Comparison of ENCODE assay signal across 12 mouse cellular contexts in genomic region chr12:8455046-8455445, GRCm38 (mm10). TPM values are rescaled to one million over a fixed set of nuclear protein-coding genes. Genes with fewer than 3 reads are reported as not detected.
DNase-seq lines count a peak whose midpoint lies in the region; ATAC-seq and TF ChIP-seq lines count a peak whose summit lies in the region.
"Had no signal": no experiment of that assay in that cellular context is flagged by ENCODE, and none has a peak within 500 bp of the region (broad histone marks: within the 10 kb centered on the region; RNA-seq: fewer than 3 reads in every experiment).

No protein-coding gene starts in this region.

- H3K27me3 ChIP-seq in lung, embryonic 15.5 days = no peaks in the 10 kb centered on the region
- no peaks in the 10 kb centered on the region for H3K27me3 ChIP-seq in lung, postnatal 0 days (replicated peaks; ENCODE audit: insufficient read depth, low read length)
- H3K27me3 ChIP-seq in forebrain, embryonic 13.5 days = no peaks in the 10 kb centered on the region
- H3K27me3 ChIP-seq: embryonic facial prominence, embryonic 12.5 days; hindbrain, embryonic 15.5 days had no signal

- TF ChIP-seq CTCF in lung, adult 2 months (IDR thresholded peaks at IDR 0.05; ENCODE audit: insufficient read depth, low read length) = no peak
- TF ChIP-seq CTCF in lung, postnatal 0 days (IDR thresholded peaks at IDR 0.05) = no peak

- H3K9ac ChIP-seq in lung, embryonic 15.5 days = no peak overlapping the region
- no peak overlapping the region for H3K9ac ChIP-seq in lung, postnatal 0 days (replicated peaks; ENCODE audit: low read depth)
- no peak overlapping the region for H3K9ac ChIP-seq in forebrain, embryonic 13.5 days
- H3K9ac ChIP-seq: embryonic facial prominence, embryonic 12.5 days; heart, embryonic 13.5 days; hindbrain, embryonic 15.5 days had no signal

- TF ChIP-seq POLR2A in lung, adult 2 months (IDR thresholded peaks at IDR 0.05; ENCODE audit: borderline replicate concordance, extremely low read depth, low read depth, low read length) = no peak

- no peak for DNase-seq in lung, adult 2 months
- peak; percentile 82 for DNase-seq in lung, postnatal 0 days (ENCODE audit: low spot score)
- DNase-seq in lung, postnatal 36 days = peak; percentile 86
- DNase-seq in thymus, postnatal 14 days = no peak
- DNase-seq: cerebellum, adult 11 months; cerebellum, adult 8-10 months had no signal

- TF ChIP-seq EP300 in lung, postnatal 0 days (IDR thresholded peaks at IDR 0.05) = 0 out of 2 replicates have a peak, but pooled peaks have one; percentile 23

- peaks cover 51% of the 10 kb centered on the region for H3K4me1 ChIP-seq in lung, embryonic 15.5 days
- H3K4me1 ChIP-seq in lung, adult 2 months (ENCODE audit: control insufficient read depth, insufficient read depth, low read length) = peaks cover 5% of the 10 kb centered on the region; the same call in 1 of the 2 replicates
- H3K4me1 ChIP-seq in lung, postnatal 0 days (ENCODE audit: insufficient read depth, low read depth, low read length) = peaks cover 5% of the 10 kb centered on the region; the same call in 1 of the 2 replicates
- H3K4me1 ChIP-seq in forebrain, embryonic 13.5 days = peaks cover 7% of the 10 kb centered on the region; the same call in 1 of the 2 replicates

- H3K4me2 ChIP-seq in lung, embryonic 15.5 days = no peak overlapping the region
- H3K4me2 ChIP-seq in lung, postnatal 0 days (replicated peaks; ENCODE audit: low read depth, low read length) = no peak overlapping the region
- no peak overlapping the region for H3K4me2 ChIP-seq in forebrain, embryonic 13.5 days
- H3K4me2 ChIP-seq: embryonic facial prominence, embryonic 12.5 days; heart, embryonic 13.5 days; hindbrain, embryonic 15.5 days had no signal

- WGBS in lung, embryonic 15.5 days = 34% methylated on average over 2 of the region's 2 CpGs
- WGBS in lung, adult 2 months = 55% methylated on average over 2 of the region's 2 CpGs
- WGBS in lung, postnatal 0 days = 48% methylated on average over 2 of the region's 2 CpGs
- 56% methylated on average over 2 of the region's 2 CpGs for WGBS in forebrain, embryonic 13.5 days

- H3K9me3 ChIP-seq in lung, embryonic 15.5 days = no peaks in the 10 kb centered on the region
- no peaks in the 10 kb centered on the region for H3K9me3 ChIP-seq in lung, postnatal 0 days (ENCODE audit: low read length)
- no peaks in the 10 kb centered on the region for H3K9me3 ChIP-seq in forebrain, embryonic 13.5 days (replicated peaks)
- H3K9me3 ChIP-seq: embryonic facial prominence, embryonic 12.5 days; G1E; heart, embryonic 13.5 days; hindbrain, embryonic 15.5 days had no signal

- H3K36me3 ChIP-seq in lung, embryonic 15.5 days = no peaks in the 10 kb centered on the region
- no peaks in the 10 kb centered on the region for H3K36me3 ChIP-seq in lung, postnatal 0 days (ENCODE audit: insufficient read depth, low read length)
- H3K36me3 ChIP-seq in forebrain, embryonic 13.5 days (ENCODE audit: poor library complexity, severe bottlenecking) = no peaks in the 10 kb centered on the region
- H3K36me3 ChIP-seq: embryonic facial prominence, embryonic 12.5 days; G1E; heart, embryonic 13.5 days; hindbrain, embryonic 15.5 days had no signal

- peak; percentile 6; the same call in 1 of the 2 replicates for ATAC-seq in lung, embryonic 15.5 days (ENCODE audit: borderline replicate concordance, extremely low read depth, low FRiP score, low TSS enrichment)
- peak; percentile 72 for ATAC-seq in lung, postnatal 0 days
- no peak for ATAC-seq in forebrain, embryonic 13.5 days

- peak overlapping the region; percentile 71 for H3K27ac ChIP-seq in lung, embryonic 15.5 days
- no peak overlapping the region for H3K27ac ChIP-seq in lung, postnatal 0 days (ENCODE audit: low read length)
- H3K27ac ChIP-seq in forebrain, embryonic 13.5 days = no peak overlapping the region
- H3K27ac ChIP-seq: embryonic facial prominence, embryonic 12.5 days; heart, embryonic 13.5 days; hindbrain, embryonic 15.5 days had no signal

- H3K4me3 ChIP-seq in lung, embryonic 15.5 days = no peak overlapping the region
- no peak overlapping the region for H3K4me3 ChIP-seq in lung, adult 2 months (replicated peaks; ENCODE audit: extremely low read depth, low read depth, low read length)
- no peak overlapping the region for H3K4me3 ChIP-seq in lung, postnatal 0 days (ENCODE audit: low read depth, low read length)
- H3K4me3 ChIP-seq in forebrain, embryonic 13.5 days = no peak overlapping the region
- H3K4me3 ChIP-seq: embryonic facial prominence, embryonic 12.5 days; heart, embryonic 13.5 days; hindbrain, embryonic 15.5 days had no signal

RNA-seq across cellular contexts. Expression of gene Rhob, which starts 44.8 kb away (rescaled TPM):
- polyA plus RNA-seq in lung, embryonic 15.5 days (2015; fragmentation: Nextera tagmentation; extraction: Ambion mirVana) = 49.4 and 52.1 TPM in 2 replicates
- polyA plus RNA-seq in lung, adult 2 months (2012; rRNA removed) = 324 and 526 TPM in 2 replicates
- polyA plus RNA-seq in lung, postnatal 0 days (2015; fragmentation: Nextera tagmentation; extraction: Ambion mirVana) = 77.6 and 77.9 TPM in 2 replicates
- polyA plus RNA-seq in forebrain, embryonic 13.5 days (2015; fragmentation: Nextera tagmentation; extraction: Ambion mirVana) = 40.4 and 42.3 TPM in 2 replicates

Comparison
In these comparisons a context has a peak if more than half of its experiments do, and no peak if none do; other contexts are left out.
1. DNase-seq: peak in lung, postnatal 0 days (single experiment) and lung, postnatal 36 days (single experiment); none in lung, adult 2 months (single experiment) and thymus, postnatal 14 days (single experiment).